Mouse (Mus musculus) CH12.LX (cell line): Measurements from ENCODE around the gene Mmp20. TPM values are rescaled to one million over a fixed set of nuclear protein-coding genes. Genes with fewer than 3 reads are reported as not detected.
A peak's percentile ranks its signal among the peaks of the same experiment; 100 is the strongest.

Experiments used
- DNase-seq: peaks from one replicate; pipeline ENCODE4 v3.0.0-alpha.2; 2013; ENCODE audit errors: extremely low read depth
- H3K27ac ChIP-seq: 2 replicates; pipeline ENCODE4 v1.5.1; 2012; ENCODE audit warnings: low read depth, mild to moderate bottlenecking, control low read depth, moderate library complexity; ENCODE audit not compliant: insufficient read depth
- H3K27me3 ChIP-seq: replicated peaks from 2 replicates; pipeline ENCODE3; 2012; ENCODE audit warnings: inconsistent platforms
- H3K36me3 ChIP-seq, 2 experiments: replicated peaks in 1 of 2; 2 replicates each; pipeline versions ENCODE3 to v1.6.1; 2012; ENCODE audit warnings: inconsistent platforms in 1 of 2, low read length in 1 of 2, mild to moderate bottlenecking in 1 of 2, mixed read lengths in 1 of 2, moderate library complexity in 1 of 2; ENCODE audit not compliant: control insufficient read depth in 1 of 2, insufficient read depth in 1 of 2
- H3K4me1 ChIP-seq, 2 experiments: 2 replicates each; pipeline ENCODE4 v1.6.1; 2012; ENCODE audit warnings: inconsistent platforms in 1 of 2, moderate library complexity in 1 of 2; ENCODE audit not compliant: insufficient read depth in 2 of 2, control insufficient read depth in 1 of 2
- H3K4me2 ChIP-seq: 2 replicates; pipeline ENCODE4 v1.6.1; 2012; ENCODE audit warnings: low read depth, mild to moderate bottlenecking, control low read depth; ENCODE audit not compliant: poor library complexity, insufficient read depth, severe bottlenecking
- H3K4me3 ChIP-seq, 3 experiments: fragments of 150-350 bp in 1 of 3; sonication (generic) in 1 of 3; replicated peaks in 1 of 3; 2 replicates each; pipeline versions ENCODE3 to v1.5.1; 2011 to 2012; ENCODE audit warnings: low read depth in 2 of 3, low read length in 2 of 3, mild to moderate bottlenecking in 2 of 3, moderate library complexity in 2 of 3, control low read depth in 1 of 3, improper control_type of control experiment in 1 of 3, inconsistent platforms in 1 of 3, mixed read lengths in 1 of 3; ENCODE audit not compliant: poor library complexity in 1 of 3
- H3K79me2 ChIP-seq: replicated peaks from 2 replicates; pipeline ENCODE4 v1.6.1; 2012; ENCODE audit warnings: mild to moderate bottlenecking, moderate library complexity; ENCODE audit not compliant: control insufficient read depth, poor library complexity, insufficient read depth, severe bottlenecking; ENCODE audit errors: extremely low read depth
- H3K9ac ChIP-seq: 2 replicates; pipeline ENCODE4 v1.6.1; 2012; ENCODE audit warnings: low read depth, mild to moderate bottlenecking, control low read depth, moderate library complexity; ENCODE audit not compliant: insufficient read depth
- H3K9me3 ChIP-seq: replicated peaks from 2 replicates; pipeline ENCODE3; 2012; ENCODE audit warnings: low read length, inconsistent platforms, mixed read lengths
- BHLHE40 ChIP-seq: IDR thresholded peaks from 2 replicates; pipeline ENCODE4 v1.6.1; 2011; ENCODE audit warnings: mild to moderate bottlenecking, low read depth, low read length, improper control_type of control experiment
- CHD2 ChIP-seq: IDR thresholded peaks from 2 replicates; pipeline ENCODE4 v1.6.1; 2011; ENCODE audit warnings: low read length, improper control_type of control experiment
- CTCF ChIP-seq, 2 experiments: IDR thresholded peaks in 1 of 2; conservative IDR thresholded peaks in 1 of 2; 2 replicates each; pipeline ENCODE4 v1.5.1; 2011 to 2012; ENCODE audit warnings: low read depth in 2 of 2, low read length in 2 of 2, improper control_type of control experiment in 1 of 2, inconsistent platforms in 1 of 2, mild to moderate bottlenecking in 1 of 2, moderate library complexity in 1 of 2
- E2F4 ChIP-seq: IDR thresholded peaks from 2 replicates; pipeline ENCODE4 v1.6.1; 2011; ENCODE audit warnings: low read depth, low read length, improper control_type of control experiment; ENCODE audit not compliant: insufficient replicate concordance
- EP300 ChIP-seq: IDR thresholded peaks from 2 replicates; pipeline ENCODE4 v1.6.1; 2011; ENCODE audit warnings: low read length, improper control_type of control experiment
- GABPA ChIP-seq: IDR thresholded peaks from 2 replicates; pipeline ENCODE4 v1.6.1; 2012; ENCODE audit warnings: low read depth, low read length, improper control_type of control experiment, inconsistent platforms; ENCODE audit not compliant: insufficient replicate concordance
- HCFC1 ChIP-seq: IDR thresholded peaks from 2 replicates; pipeline ENCODE4 v1.6.1; 2012; ENCODE audit warnings: low read depth, mild to moderate bottlenecking, inconsistent platforms, low read length, improper control_type of control experiment
- JUN ChIP-seq: IDR thresholded peaks from 2 replicates; pipeline ENCODE4 v1.6.1; 2011; ENCODE audit warnings: low read depth, mild to moderate bottlenecking, low read length, improper control_type of control experiment, moderate library complexity; ENCODE audit not compliant: insufficient read depth
- JUND ChIP-seq: conservative IDR thresholded peaks from 2 replicates; pipeline ENCODE4 v1.6.1; 2011; ENCODE audit warnings: low read depth, low read length, improper control_type of control experiment
- KAT2A ChIP-seq: IDR thresholded peaks from 2 replicates; pipeline ENCODE4 v1.6.1; 2012; ENCODE audit warnings: low read length, improper control_type of control experiment, inconsistent platforms; ENCODE audit not compliant: insufficient replicate concordance
- MAZ ChIP-seq: IDR thresholded peaks from 2 replicates; pipeline ENCODE4 v1.6.1; 2012; ENCODE audit warnings: low read depth, mild to moderate bottlenecking, inconsistent platforms, low read length, improper control_type of control experiment, moderate library complexity
- NELFE ChIP-seq: IDR thresholded peaks from 2 replicates; pipeline ENCODE4 v1.6.1; 2011; ENCODE audit warnings: low read depth, low read length, improper control_type of control experiment
- POLR2A ChIP-seq: IDR thresholded peaks from 2 replicates; pipeline ENCODE4 v1.6.1; 2011; ENCODE audit warnings: low read depth, mild to moderate bottlenecking, improper control_type of control experiment, low read length
- RCOR1 ChIP-seq: conservative IDR thresholded peaks from 2 replicates; pipeline ENCODE4 v1.6.1; 2012; ENCODE audit warnings: low read depth, mild to moderate bottlenecking, inconsistent platforms, low read length, improper control_type of control experiment
- SMC3 ChIP-seq: IDR thresholded peaks from 2 replicates; pipeline ENCODE4 v1.6.1; 2011; ENCODE audit warnings: low read depth, low read length, improper control_type of control experiment
- TCF12 ChIP-seq: IDR thresholded peaks from 2 replicates; pipeline ENCODE4 v1.6.1; 2014; ENCODE audit warnings: low read depth, mild to moderate bottlenecking, inconsistent platforms, low read length, improper control_type of control experiment
- USF2 ChIP-seq: conservative IDR thresholded peaks from 2 replicates; pipeline ENCODE4 v1.6.1; 2011; ENCODE audit warnings: low read depth, low read length, improper control_type of control experiment
- ZNF384 ChIP-seq: IDR thresholded peaks from 2 replicates; pipeline ENCODE4 v1.6.1; 2012; ENCODE audit warnings: low read depth, low read length, improper control_type of control experiment, inconsistent platforms
- dilution Hi-C: fragments of 300-500 bp; cut with MboI; formaldehyde crosslinking; loops from 2 replicates; pipeline ENCODE4 v1.14.3; 2020; ENCODE audit warnings: low sequenced_read_pairs; ENCODE audit not compliant: extremely low pct_unique_long_range_greater_than_20kb, extremely low pct_ligation_motif_present
- in situ Hi-C: fragments of 300-500 bp; cut with MboI; formaldehyde crosslinking; loops from 3 replicates; pipeline ENCODE4 v1.14.3; 2019; ENCODE audit warnings: low sequenced_read_pairs, low pct_ligation_motif_present, low pct_unique_long_range_greater_than_20kb, mixed read lengths
- polyA plus RNA-seq: library from polyadenylated mRNA; unstranded; fragments of >175 nt; gene quantifications from 2 replicates; pipeline ENCODE4 v1.2.1, GENCODE M21; 2012; ENCODE audit warnings: low read depth; ENCODE audit not compliant: insufficient read length
- total RNA-seq, 2 experiments: library from RNA; depleted of rRNA; stranded (reverse); fragments of 300-350 nt in 1 of 2; fragments of >200 nt in 1 of 2; gene quantifications; 2 replicates each; pipeline ENCODE4 v1.2.3; 2012 to 2014

Mmp20 gene
- total and polyA plus RNA-seq, 3 experiments, result 0.04 to 0.11 TPM; not detected in 1

DNA sequence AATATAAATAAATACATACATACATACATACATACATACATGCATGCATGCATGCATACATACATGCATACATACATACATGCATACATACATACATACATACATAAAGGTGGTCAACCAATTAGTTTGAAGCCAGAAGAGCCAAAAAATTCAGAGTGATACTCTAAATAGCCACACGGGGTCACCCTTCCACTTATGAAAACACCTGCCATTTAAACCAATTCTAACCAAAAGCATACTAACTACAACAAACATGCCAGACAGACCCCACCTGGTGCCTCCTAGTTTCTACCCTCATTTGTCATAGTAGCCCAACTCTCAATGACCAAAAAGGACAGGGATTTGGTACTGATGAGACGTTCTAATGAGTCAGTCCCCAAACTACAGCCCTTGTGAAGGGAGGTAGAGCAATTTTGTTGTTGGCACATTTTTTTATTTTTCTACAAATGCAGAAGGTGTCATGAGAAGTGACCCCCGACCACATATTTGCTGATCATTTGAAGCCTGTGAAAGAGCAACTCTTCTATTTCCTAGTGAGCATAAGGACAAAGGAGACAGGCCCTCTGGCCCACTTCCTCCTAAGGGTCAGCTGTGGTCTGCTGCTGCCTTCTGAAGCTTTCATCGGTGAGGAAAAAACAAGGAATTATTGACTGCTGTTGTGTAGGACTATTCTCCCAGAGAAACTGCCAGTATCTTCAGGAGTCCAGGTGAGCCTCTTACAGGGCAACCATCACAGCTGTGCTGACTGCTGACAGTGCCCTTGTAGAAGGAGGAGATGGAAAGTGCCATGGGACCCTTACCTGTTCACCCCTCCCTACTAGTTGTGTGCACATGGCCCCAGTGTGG, 86.3 kb downstream of the Mmp20 start (continued):
- peak; percentile 20 to 91; a peak in 3 of 4 replicates for TF ChIP-seq CTCF (conservative IDR thresholded peaks at IDR 0.05 in 1 of 2, IDR thresholded peaks at IDR 0.05 in 1 of 2; ENCODE audit: low read depth in 2 of 2, low read length in 2 of 2)
- peak; percentile 92 for TF ChIP-seq SMC3
- TF ChIP-seq KAT2A, result no peak
- TF ChIP-seq JUND, result 0 out of 2 replicates have a peak, but pooled peaks have one; percentile 20

DNA sequence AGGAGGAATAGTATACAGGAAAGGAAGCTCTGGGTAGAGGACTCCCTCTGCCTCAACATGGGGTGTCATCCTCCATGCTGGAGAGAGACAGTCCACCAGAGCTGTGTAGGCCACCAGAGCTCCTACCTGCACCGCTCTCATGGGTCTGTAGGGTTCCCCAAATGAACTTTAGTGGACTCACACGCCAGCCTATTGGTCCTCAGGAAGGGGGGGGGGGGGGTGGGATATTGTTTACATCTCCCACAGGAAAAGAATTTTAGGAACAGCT, 86.8 kb downstream of the Mmp20 start:
- Histone ChIP-seq H3K36me3 (no peaks in the 10 kb centered on the region), H3K27me3 (no peaks in the 10 kb centered on the region), H3K4me3 (no peak overlapping the region), H3K4me1 (peaks cover 4 to 15% of the 10 kb centered on the region in 2 experiments), H3K9ac (no peak overlapping the region), H3K79me2 (no peaks in the 10 kb centered on the region), H3K4me2 (no peak overlapping the region), H3K9me3 (no peaks in the 10 kb centered on the region), H3K27ac (no peak overlapping the region)
- DNase-seq, result no peak
- in situ Hi-C loops, result loop anchor here (5.0 kb wide), 1 partner anchor 182 kb away; no protein-coding TSS in a partner anchor
- dilution Hi-C loops, result no loop called here
- TF ChIP-seq ZNF384, result no peak
- TF ChIP-seq GABPA, result no peak
- TF ChIP-seq HCFC1, result no peak
- no peak for TF ChIP-seq TCF12
- no peak for TF ChIP-seq USF2
- no peak for TF ChIP-seq POLR2A
- no peak for TF ChIP-seq JUN

DNA sequence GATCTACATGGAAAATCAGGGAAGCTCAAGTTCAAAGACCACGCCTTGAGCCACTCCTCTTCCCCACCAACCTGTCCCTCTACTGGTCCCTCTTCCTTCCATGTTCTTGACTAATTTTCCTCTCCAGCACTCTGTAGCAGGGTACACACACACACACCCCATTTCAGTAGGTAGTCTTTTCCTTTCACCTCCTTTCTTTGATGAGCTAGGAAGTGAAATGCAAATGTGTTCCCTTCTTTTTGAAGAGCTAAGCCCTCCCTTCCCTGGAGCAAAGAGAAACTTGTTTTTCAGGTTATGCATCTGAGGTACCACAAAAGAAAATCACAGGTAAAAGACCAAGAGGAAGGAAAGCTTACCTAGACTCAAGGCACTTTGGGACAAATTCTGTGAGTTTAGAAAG, 93.5 kb downstream of the Mmp20 start:
- TF ChIP-seq RCOR1, result no peak
- no peak for TF ChIP-seq JUN
- TF ChIP-seq MAZ, result no peak
- no peak for TF ChIP-seq EP300
- no peak for TF ChIP-seq POLR2A
- TF ChIP-seq CHD2, result no peak
- no peak for TF ChIP-seq BHLHE40
- no peak for TF ChIP-seq E2F4
- TF ChIP-seq NELFE, result no peak
- TF ChIP-seq USF2, result no peak
- Histone ChIP-seq H3K27me3 (no peaks in the 10 kb centered on the region), H3K9me3 (no peaks in the 10 kb centered on the region), H3K4me3 (no peak overlapping the region), H3K36me3 (no peaks in the 10 kb centered on the region), H3K4me1 (peaks cover 2 to 4% of the 10 kb centered on the region in 2 experiments; a peak in 1 of 4 replicates), H3K79me2 (no peaks in the 10 kb centered on the region), H3K9ac (no peak overlapping the region), H3K27ac (no peak overlapping the region), H3K4me2 (no peak overlapping the region)
- in situ Hi-C loops (loop anchor here (10.0 kb wide), 1 partner anchor 153 kb away; the partner anchor contains the start of gene Birc3), dilution Hi-C loops (no loop called here)
- no peak for DNase-seq

Other genes starting within 250 kb of the Mmp20 start
- gene Mmp1b, start 240.2 kb upstream of the Mmp20 start, total RNA-seq (2012; rRNA removed), result not detected in 2 replicates
- not detected in 2 replicates for gene Mmp1b, start 240.2 kb upstream of the Mmp20 start, total RNA-seq (2014; rRNA removed)
- gene Mmp1b, start 240.2 kb upstream of the Mmp20 start, polyA plus RNA-seq, result 0.16 TPM in 1 of 2 replicates, not detected in the other
- gene Mmp3, start 182.4 kb upstream of the Mmp20 start, total RNA-seq (2012; rRNA removed), result 0.08 TPM in 1 of 2 replicates, not detected in the other
- not detected in 2 replicates for gene Mmp3, start 182.4 kb upstream of the Mmp20 start, total RNA-seq (2014; rRNA removed)
- gene Mmp3, start 182.4 kb upstream of the Mmp20 start, polyA plus RNA-seq, result not detected in 2 replicates
- gene Mmp10, start 125.9 kb upstream of the Mmp20 start, total RNA-seq (2012; rRNA removed), result 1.9 and 3.1 TPM in 2 replicates
- gene Mmp10, start 125.9 kb upstream of the Mmp20 start, total RNA-seq (2014; rRNA removed), result 4.2 TPM in 2 replicates
- 1.4 and 1.5 TPM in 2 replicates for gene Mmp10, start 125.9 kb upstream of the Mmp20 start, polyA plus RNA-seq
- not detected in 2 replicates for gene Mmp8, start 69.8 kb upstream of the Mmp20 start, total RNA-seq (2012; rRNA removed)
- not detected in 2 replicates for gene Mmp8, start 69.8 kb upstream of the Mmp20 start, total RNA-seq (2014; rRNA removed)
- gene Mmp8, start 69.8 kb upstream of the Mmp20 start, polyA plus RNA-seq, result not detected in 2 replicates
- not detected in 2 replicates for gene Mmp27, start 56.8 kb upstream of the Mmp20 start, total RNA-seq (2012; rRNA removed)
- gene Mmp27, start 56.8 kb upstream of the Mmp20 start, total RNA-seq (2014; rRNA removed), result not detected in 2 replicates
- gene Mmp27, start 56.8 kb upstream of the Mmp20 start, polyA plus RNA-seq, result not detected in 2 replicates
- not detected in 2 replicates for gene Mmp7, start 63.9 kb downstream of the Mmp20 start, total RNA-seq (2012; rRNA removed)
- gene Mmp7, start 63.9 kb downstream of the Mmp20 start, total RNA-seq (2014; rRNA removed), result not detected in 2 replicates
- gene Mmp7, start 63.9 kb downstream of the Mmp20 start, polyA plus RNA-seq, result not detected in 2 replicates
- gene Tmem123, start 135.8 kb downstream of the Mmp20 start, total RNA-seq (2012; rRNA removed), result 44.8 and 61.1 TPM in 2 replicates
- gene Tmem123, start 135.8 kb downstream of the Mmp20 start, total RNA-seq (2014; rRNA removed), result 173 and 183 TPM in 2 replicates
- 107 and 112 TPM in 2 replicates for gene Tmem123, start 135.8 kb downstream of the Mmp20 start, polyA plus RNA-seq
- gene Birc2, start 208.8 kb downstream of the Mmp20 start, total RNA-seq (2012; rRNA removed), result 59.6 and 94.7 TPM in 2 replicates
- gene Birc2, start 208.8 kb downstream of the Mmp20 start, total RNA-seq (2014; rRNA removed), result 134 and 158 TPM in 2 replicates
- gene Birc2, start 208.8 kb downstream of the Mmp20 start, polyA plus RNA-seq, result 41.3 and 43.4 TPM in 2 replicates
- gene Birc3, start 245.0 kb downstream of the Mmp20 start, total RNA-seq (2012; rRNA removed), result 51.1 and 67.9 TPM in 2 replicates
- gene Birc3, start 245.0 kb downstream of the Mmp20 start, total RNA-seq (2014; rRNA removed), result 75.6 and 80.0 TPM in 2 replicates
- gene Birc3, start 245.0 kb downstream of the Mmp20 start, polyA plus RNA-seq, result 67.8 and 73.2 TPM in 2 replicates